Mouse (Mus musculus) heart, adult 2 months (tissue): ENCODE data around the gene Cep97. TPM values are rescaled to one million over a fixed set of nuclear protein-coding genes. Genes with fewer than 3 reads are reported as not detected.

Source experiments
- DNase-seq, 2 experiments: peaks; one replicate each; pipeline ENCODE4 v3.0.0; 2021
- H3K27ac ChIP-seq: fragments of 200-600 bp; 2 replicates; pipeline ENCODE4 v1.8.1; 2022
- H3K27me3 ChIP-seq: fragments of 200-500 bp; 2 replicates; pipeline ENCODE4 v1.6.1; 2012; ENCODE audit warnings: mild to moderate bottlenecking, low read length, inconsistent platforms, mixed read lengths; ENCODE audit not compliant: control insufficient read depth, insufficient read depth
- H3K36me3 ChIP-seq: fragments of 200-500 bp; 2 replicates; pipeline ENCODE4 v1.6.1; 2012; ENCODE audit warnings: low read length, inconsistent platforms; ENCODE audit not compliant: control insufficient read depth, insufficient read depth
- H3K4me1 ChIP-seq: fragments of 200-500 bp; 2 replicates; pipeline ENCODE4 v1.6.1; 2011; ENCODE audit warnings: low read length; ENCODE audit not compliant: control insufficient read depth, insufficient read depth
- H3K4me3 ChIP-seq: fragments of 200-600 bp; 2 replicates; pipeline ENCODE4 v1.8.1; 2022
- H3K79me2 ChIP-seq: fragments of 200-500 bp; replicated peaks from 2 replicates; pipeline ENCODE4 v1.6.1; 2012; ENCODE audit warnings: mild to moderate bottlenecking, inconsistent platforms, low read length, moderate library complexity, mixed read lengths; ENCODE audit not compliant: control insufficient read depth, insufficient read depth
- H3K9ac ChIP-seq: fragments of 200-500 bp; 2 replicates; pipeline ENCODE4 v1.6.1; 2012; ENCODE audit warnings: low read depth, mild to moderate bottlenecking, control low read depth, inconsistent platforms, low read length, mixed read lengths
- CTCF ChIP-seq: fragments of 200-600 bp; IDR thresholded peaks from 2 replicates; pipeline ENCODE4 v1.8.1; 2022; ENCODE audit warnings: antibody characterized with exemption, mild to moderate bottlenecking, moderate library complexity
- EP300 ChIP-seq: fragments of 200-500 bp; IDR thresholded peaks from 2 replicates; pipeline ENCODE4 v1.6.1; 2011; ENCODE audit warnings: low read depth, low read length, control low read depth; ENCODE audit not compliant: insufficient read depth
- POLR2A ChIP-seq: fragments of 200-500 bp; IDR thresholded peaks from 2 replicates; pipeline ENCODE4 v1.6.1; 2011; ENCODE audit warnings: mild to moderate bottlenecking, low read depth, low read length, control low read depth; ENCODE audit not compliant: insufficient read depth
- WGBS: fragments of 180-500 bp; shearing (Covaris S2); methylation state at CpG from one replicate; pipeline ENCODE4 v1.1.7; 2018; 5-methylcytosine and 5-hydroxymethylcytosine counted together
- intact Hi-C: fragments of 180-260 bp; cut with DNase I; formaldehyde crosslinking; loops from one replicate; pipeline ENCODE4 v1.15.1; 2025
- polyA plus RNA-seq: library from polyadenylated mRNA; depleted of rRNA; stranded (reverse); fragments of >200 nt; gene quantifications from 2 replicates; pipeline ENCODE4 v1.2.3, GENCODE M21; 2012
- total RNA-seq, 2 experiments: library from RNA; stranded (reverse); gene quantifications; 2 replicates each; pipeline ENCODE4 v1.2.3; 2021

Cep97 gene
- total and polyA plus RNA-seq, 3 experiments, result 1.1 to 5.6 (median 3.3) TPM

- intact Hi-C loops, result no loop called here
- WGBS, result 81% methylated on average over 6 of the region's 6 CpGs
- no peak for TF ChIP-seq EP300
Observed at GRCm38 (mm10) chr16:55939703-55940102, 5.0 kb upstream of the Cep97 start.

DNA sequence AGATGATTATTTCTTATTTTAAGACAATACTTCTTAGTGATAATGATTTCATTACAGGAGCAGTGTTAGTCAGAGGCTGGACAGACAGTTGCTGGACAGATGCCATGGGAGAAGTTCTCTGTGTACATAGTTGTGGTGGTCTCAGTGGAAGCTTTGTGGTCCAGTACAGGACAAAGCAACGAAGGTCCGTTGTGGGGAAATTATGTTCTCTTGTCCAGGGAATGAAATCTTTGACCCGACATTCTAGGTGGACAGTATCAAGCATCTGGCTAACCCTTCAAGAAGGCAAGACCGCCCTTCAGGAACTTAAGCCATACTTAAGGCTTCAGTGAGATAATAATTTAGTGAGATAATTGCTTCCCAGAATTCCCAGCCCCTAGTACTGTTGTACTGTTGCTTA, 4.1 kb upstream of the Cep97 start:
- intact Hi-C loops, result no loop called here
- no peak for DNase-seq
- Histone ChIP-seq H3K79me2 (no peaks in the 10 kb centered on the region), H3K9ac (no peak overlapping the region), H3K36me3 (no peaks in the 10 kb centered on the region), H3K4me3 (no peak overlapping the region), H3K4me1 (no peaks in the 10 kb centered on the region), H3K27me3 (no peaks in the 10 kb centered on the region), H3K27ac (no peak overlapping the region)
- TF ChIP-seq CTCF (no peak), EP300 (no peak), POLR2A (no peak)
- WGBS, result 81% methylated on average over 4 of the region's 4 CpGs

More at GRCm38 (mm10) chr16:55939703-55940102, 5.0 kb upstream of the Cep97 start:
- H3K36me3 ChIP-seq, result no peaks in the 10 kb centered on the region
- no peaks in the 10 kb centered on the region for H3K27me3 ChIP-seq
- no peaks in the 10 kb centered on the region for H3K4me1 ChIP-seq
- no peak for DNase-seq
- no peak overlapping the region for H3K9ac ChIP-seq
- no peaks in the 10 kb centered on the region for H3K79me2 ChIP-seq
- no peak overlapping the region for H3K27ac ChIP-seq
- no peak overlapping the region for H3K4me3 ChIP-seq

- intact Hi-C loops, result no loop called here
- H3K27ac ChIP-seq, result peak overlapping the region; percentile 74
- WGBS, result under 1% methylated on average over 32 of the region's 32 CpGs
Observed at GRCm38 (mm10) chr16:55933681-55934343, 843 bp downstream of the Cep97 start.

GRCm38 (mm10) chr16:55924010-55924409, 10.6 kb downstream of the Cep97 start:
- WGBS, result 78% methylated on average over 4 of the region's 4 CpGs
- Histone ChIP-seq H3K79me2 (no peaks in the 10 kb centered on the region), H3K27ac (no peak overlapping the region), H3K27me3 (no peaks in the 10 kb centered on the region), H3K9ac (no peak overlapping the region), H3K4me1 (no peaks in the 10 kb centered on the region), H3K4me3 (no peak overlapping the region), H3K36me3 (no peaks in the 10 kb centered on the region)
- intact Hi-C loops, result no loop called here
- no peak for DNase-seq
- TF ChIP-seq POLR2A (no peak), EP300 (no peak), CTCF (no peak)

More at GRCm38 (mm10) chr16:55933681-55934343, 843 bp downstream of the Cep97 start:
- no peaks in the 10 kb centered on the region for H3K27me3 ChIP-seq
- TF ChIP-seq CTCF (no peak), EP300 (no peak), POLR2A (no peak)
- peak overlapping the region; percentile 39 for H3K9ac ChIP-seq
- DNase-seq, result peak; percentile 14 to 63
- no peaks in the 10 kb centered on the region for H3K36me3 ChIP-seq
- no peaks in the 10 kb centered on the region for H3K79me2 ChIP-seq
- H3K4me3 ChIP-seq, result peak overlapping the region; percentile 74
- H3K4me1 ChIP-seq, result no peaks in the 10 kb centered on the region

DNA sequence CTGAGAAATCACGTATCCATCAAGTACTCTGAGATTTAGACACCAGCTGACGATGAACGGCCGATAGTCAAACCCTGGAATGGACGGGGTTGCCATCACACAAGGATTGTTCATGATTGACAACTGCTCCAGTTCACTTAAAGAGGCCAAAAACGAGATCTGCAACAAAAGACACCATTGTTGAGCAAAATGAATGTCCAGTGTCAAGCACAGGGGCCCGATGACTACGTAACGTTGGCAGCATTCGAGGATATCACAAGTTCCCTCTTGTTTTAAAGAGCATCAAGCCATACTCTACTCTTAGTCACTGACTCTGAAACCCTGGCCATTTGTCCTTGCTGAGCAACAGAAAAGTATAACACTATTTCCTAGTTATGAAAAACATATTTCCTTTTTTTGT, 12.6 kb downstream of the Cep97 start:
- Histone ChIP-seq H3K27me3 (no peaks in the 10 kb centered on the region), H3K79me2 (no peaks in the 10 kb centered on the region), H3K4me1 (no peaks in the 10 kb centered on the region), H3K36me3 (no peaks in the 10 kb centered on the region), H3K4me3 (no peak overlapping the region), H3K9ac (no peak overlapping the region), H3K27ac (no peak overlapping the region)
- WGBS, result 89% methylated on average over 10 of the region's 10 CpGs
- no peak for TF ChIP-seq CTCF
- TF ChIP-seq EP300, result no peak
- intact Hi-C loops, result no loop called here
- DNase-seq, result no peak

- intact Hi-C loops, result no loop called here
- H3K36me3 ChIP-seq, result no peaks in the 10 kb centered on the region
Observed at GRCm38 (mm10) chr16:55914716-55915115, 19.9 kb downstream of the Cep97 start.

More at GRCm38 (mm10) chr16:55914716-55915115, 19.9 kb downstream of the Cep97 start:
- H3K4me3 ChIP-seq, result no peak overlapping the region
- no peak overlapping the region for H3K9ac ChIP-seq
- no peak for DNase-seq
- H3K4me1 ChIP-seq, result no peaks in the 10 kb centered on the region
- no peak overlapping the region for H3K27ac ChIP-seq
- TF ChIP-seq POLR2A (no peak), CTCF (no peak), EP300 (no peak)
- H3K79me2 ChIP-seq, result no peaks in the 10 kb centered on the region
- WGBS, result 95% methylated on average over 7 of the region's 7 CpGs
- H3K27me3 ChIP-seq, result no peaks in the 10 kb centered on the region
